Mouse (Mus musculus): Measurements from ENCODE around the gene Bach1. TPM values are rescaled to one million over a fixed set of nuclear protein-coding genes. Genes with fewer than 3 reads are reported as not detected.

The Bach1 gene
- polyA plus RNA-seq, 1 experiment from 2014 or later = 14.3 TPM

- Histone ChIP-seq H3K4me1 (ENCODE audit: control insufficient read depth, insufficient read depth, low read length) (no peaks in the 10 kb centered on the region), H3K4me3 (ENCODE audit: low read depth, low read length) (no peak overlapping the region), H3K9ac (ENCODE audit: low read depth, low read length) (no peak overlapping the region), H3K27ac (ENCODE audit: low read length) (no peak overlapping the region), H3K27me3 (ENCODE audit: control insufficient read depth, insufficient read depth, low read depth, low read length) (no peaks in the 10 kb centered on the region), H3K9me3 (replicated peaks; ENCODE audit: control insufficient read depth, low read length, poor library complexity, severe bottlenecking) (no peaks in the 10 kb centered on the region), H3K36me3 (ENCODE audit: control insufficient read depth, insufficient read depth, low read length) (peaks cover 5% of the 10 kb centered on the region), H3K4me2 (ENCODE audit: low read length) (no peak overlapping the region)
- 84% methylated on average over 4 of the region's 4 CpGs for WGBS
- no peak for ATAC-seq
These were observed 36.2 kb downstream of the Bach1 start for GRCm38 (mm10) chr16:87734868-87735381.

- H3K27me3 ChIP-seq (ENCODE audit: control insufficient read depth, insufficient read depth, low read depth, low read length) = no peaks in the 10 kb centered on the region
- H3K4me3 ChIP-seq (ENCODE audit: low read depth, low read length) = no peak overlapping the region
- H3K4me2 ChIP-seq (ENCODE audit: low read length) = no peak overlapping the region
- 86% methylated on average over 11 of the region's 11 CpGs for WGBS
- H3K9me3 ChIP-seq (replicated peaks; ENCODE audit: control insufficient read depth, low read length, poor library complexity, severe bottlenecking) = no peaks in the 10 kb centered on the region
- H3K27ac ChIP-seq (ENCODE audit: low read length) = no peak overlapping the region
- H3K36me3 ChIP-seq (ENCODE audit: control insufficient read depth, insufficient read depth, low read length) = no peaks in the 10 kb centered on the region
- H3K4me1 ChIP-seq (ENCODE audit: control insufficient read depth, insufficient read depth, low read length) = no peaks in the 10 kb centered on the region
- H3K9ac ChIP-seq (ENCODE audit: low read depth, low read length) = no peak overlapping the region
- no peak for ATAC-seq
These were observed 37.4 kb downstream of the Bach1 start for GRCm38 (mm10) chr16:87736106-87736505.

GRCm38 (mm10) chr16:87737296-87737695, 38.6 kb downstream of the Bach1 start:
- Histone ChIP-seq H3K27ac (ENCODE audit: low read length) (no peak overlapping the region), H3K27me3 (ENCODE audit: control insufficient read depth, insufficient read depth, low read depth, low read length) (no peaks in the 10 kb centered on the region), H3K9me3 (replicated peaks; ENCODE audit: control insufficient read depth, low read length, poor library complexity, severe bottlenecking) (no peaks in the 10 kb centered on the region), H3K4me3 (ENCODE audit: low read depth, low read length) (no peak overlapping the region), H3K4me2 (ENCODE audit: low read length) (no peak overlapping the region), H3K36me3 (ENCODE audit: control insufficient read depth, insufficient read depth, low read length) (no peaks in the 10 kb centered on the region), H3K4me1 (ENCODE audit: control insufficient read depth, insufficient read depth, low read length) (no peaks in the 10 kb centered on the region), H3K9ac (ENCODE audit: low read depth, low read length) (no peak overlapping the region)
- 71% methylated on average over 8 of the region's 8 CpGs for WGBS
- no peak for ATAC-seq

DNA sequence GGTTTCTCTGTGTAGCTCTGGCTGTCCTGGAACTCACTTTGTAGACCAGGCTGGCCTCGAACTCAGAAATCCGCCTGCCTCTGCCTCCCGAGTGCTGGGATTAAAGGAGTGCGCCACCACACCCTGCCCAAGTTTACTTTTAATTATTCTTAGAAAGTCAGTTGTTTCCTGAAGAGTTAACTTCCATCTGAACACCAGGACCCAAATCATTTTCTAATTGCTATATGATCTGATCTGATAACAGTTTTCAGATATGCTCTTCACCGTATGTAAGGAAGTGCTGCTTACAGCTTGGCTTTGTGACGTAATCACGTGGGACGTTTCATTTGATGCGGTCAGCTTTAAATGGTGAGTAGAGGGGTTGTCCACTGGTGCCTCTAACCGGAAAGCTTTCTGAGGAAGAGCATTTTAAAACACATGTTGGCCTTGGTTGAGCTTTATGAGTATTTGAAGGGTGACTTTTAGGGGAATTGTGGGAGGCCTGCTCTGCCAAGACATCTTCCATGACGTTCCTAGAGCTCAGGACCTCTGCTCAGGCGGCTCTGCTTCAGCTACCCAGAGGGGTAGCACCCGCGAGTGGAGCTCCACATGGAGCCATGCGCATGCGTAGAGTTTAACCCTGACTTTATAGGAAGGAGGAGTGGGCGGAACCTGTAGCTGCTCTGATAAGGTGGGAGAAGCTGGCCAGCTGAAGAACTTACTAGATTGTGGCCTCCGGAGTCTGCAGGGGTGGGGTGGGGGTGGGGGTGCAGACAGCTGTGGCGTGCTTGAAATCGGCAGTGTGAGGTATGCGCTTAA, 39.3 kb downstream of the Bach1 start:
- 91% methylated on average over 21 of the region's 21 CpGs for WGBS
- no peak overlapping the region for H3K27ac ChIP-seq (ENCODE audit: low read length)
- no peaks in the 10 kb centered on the region for H3K27me3 ChIP-seq (ENCODE audit: control insufficient read depth, insufficient read depth, low read depth, low read length)
- ATAC-seq = no peak
- H3K36me3 ChIP-seq (ENCODE audit: control insufficient read depth, insufficient read depth, low read length) = no peaks in the 10 kb centered on the region
- no peaks in the 10 kb centered on the region for H3K4me1 ChIP-seq (ENCODE audit: control insufficient read depth, insufficient read depth, low read length)
- H3K9me3 ChIP-seq (replicated peaks; ENCODE audit: control insufficient read depth, low read length, poor library complexity, severe bottlenecking) = no peaks in the 10 kb centered on the region
- H3K4me3 ChIP-seq (ENCODE audit: low read depth, low read length) = no peak overlapping the region
- no peak overlapping the region for H3K4me2 ChIP-seq (ENCODE audit: low read length)
- no peak overlapping the region for H3K9ac ChIP-seq (ENCODE audit: low read depth, low read length)

GRCm38 (mm10) chr16:87741034-87741715, 42.4 kb downstream of the Bach1 start:
- Histone ChIP-seq H3K4me3 (ENCODE audit: low read depth, low read length) (no peak overlapping the region), H3K9ac (ENCODE audit: low read depth, low read length) (no peak overlapping the region), H3K4me1 (ENCODE audit: control insufficient read depth, insufficient read depth, low read length) (no peaks in the 10 kb centered on the region), H3K27me3 (ENCODE audit: control insufficient read depth, insufficient read depth, low read depth, low read length) (no peaks in the 10 kb centered on the region), H3K9me3 (replicated peaks; ENCODE audit: control insufficient read depth, low read length, poor library complexity, severe bottlenecking) (no peaks in the 10 kb centered on the region), H3K4me2 (ENCODE audit: low read length) (no peak overlapping the region), H3K36me3 (ENCODE audit: control insufficient read depth, insufficient read depth, low read length) (no peaks in the 10 kb centered on the region), H3K27ac (ENCODE audit: low read length) (no peak overlapping the region)
- no peak for ATAC-seq
- 90% methylated on average over 9 of the region's 9 CpGs for WGBS

DNA sequence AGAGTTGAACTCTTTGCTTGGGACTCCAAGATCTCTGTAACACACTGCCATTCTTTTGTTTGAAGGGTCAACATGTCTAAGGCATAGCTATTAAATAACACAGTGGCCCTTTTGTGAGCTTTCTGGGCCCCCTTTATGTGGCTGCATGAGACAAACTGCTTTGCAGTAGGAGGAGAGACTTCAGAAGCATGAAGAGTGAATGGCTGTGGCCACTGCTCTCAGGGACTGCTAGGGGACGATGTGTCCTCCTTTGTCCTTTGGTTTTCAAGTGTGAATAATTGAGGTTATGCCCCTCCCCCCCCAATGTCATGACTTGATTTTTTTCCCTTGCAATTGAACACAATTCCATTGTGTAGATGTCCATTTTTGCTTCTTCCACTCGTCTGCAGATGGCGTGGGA, 44.9 kb downstream of the Bach1 start:
- no peak overlapping the region for H3K9ac ChIP-seq (ENCODE audit: low read depth, low read length)
- no peak overlapping the region for H3K27ac ChIP-seq (ENCODE audit: low read length)
- no peaks in the 10 kb centered on the region; the same call in 1 of the 2 replicates for H3K9me3 ChIP-seq (replicated peaks; ENCODE audit: control insufficient read depth, low read length, poor library complexity, severe bottlenecking)
- no peak for ATAC-seq
- H3K4me3 ChIP-seq (ENCODE audit: low read depth, low read length) = no peak overlapping the region
- no peaks in the 10 kb centered on the region for H3K27me3 ChIP-seq (ENCODE audit: control insufficient read depth, insufficient read depth, low read depth, low read length)
- no peak overlapping the region for H3K4me2 ChIP-seq (ENCODE audit: low read length)
- H3K36me3 ChIP-seq (ENCODE audit: control insufficient read depth, insufficient read depth, low read length) = no peaks in the 10 kb centered on the region
- 39% methylated on average over 3 of the region's 3 CpGs for WGBS
- no peaks in the 10 kb centered on the region for H3K4me1 ChIP-seq (ENCODE audit: control insufficient read depth, insufficient read depth, low read length)

GRCm38 (mm10) chr16:87744338-87744737, 45.6 kb downstream of the Bach1 start:
- H3K9me3 ChIP-seq (replicated peaks; ENCODE audit: control insufficient read depth, low read length, poor library complexity, severe bottlenecking) = no peaks in the 10 kb centered on the region; the same call in 1 of the 2 replicates
- WGBS = 84% methylated on average over 2 of the region's 2 CpGs
- H3K27me3 ChIP-seq (ENCODE audit: control insufficient read depth, insufficient read depth, low read depth, low read length) = no peaks in the 10 kb centered on the region
- no peak for ATAC-seq
- no peaks in the 10 kb centered on the region for H3K36me3 ChIP-seq (ENCODE audit: control insufficient read depth, insufficient read depth, low read length)
- H3K9ac ChIP-seq (ENCODE audit: low read depth, low read length) = no peak overlapping the region
- H3K4me3 ChIP-seq (ENCODE audit: low read depth, low read length) = no peak overlapping the region
- no peaks in the 10 kb centered on the region for H3K4me1 ChIP-seq (ENCODE audit: control insufficient read depth, insufficient read depth, low read length)
- no peak overlapping the region for H3K4me2 ChIP-seq (ENCODE audit: low read length)
- no peak overlapping the region for H3K27ac ChIP-seq (ENCODE audit: low read length)

GRCm38 (mm10) chr16:87745192-87745945, 46.6 kb downstream of the Bach1 start:
- no peak overlapping the region for H3K27ac ChIP-seq (ENCODE audit: low read length)
- no peaks in the 10 kb centered on the region; the same call in 1 of the 2 replicates for H3K9me3 ChIP-seq (replicated peaks; ENCODE audit: control insufficient read depth, low read length, poor library complexity, severe bottlenecking)
- 77% methylated on average over 8 of the region's 8 CpGs for WGBS
- H3K4me1 ChIP-seq (ENCODE audit: control insufficient read depth, insufficient read depth, low read length) = no peaks in the 10 kb centered on the region
- H3K4me3 ChIP-seq (ENCODE audit: low read depth, low read length) = no peak overlapping the region
- H3K27me3 ChIP-seq (ENCODE audit: control insufficient read depth, insufficient read depth, low read depth, low read length) = no peaks in the 10 kb centered on the region
- H3K36me3 ChIP-seq (ENCODE audit: control insufficient read depth, insufficient read depth, low read length) = no peaks in the 10 kb centered on the region
- H3K4me2 ChIP-seq (ENCODE audit: low read length) = no peak overlapping the region
- peak; percentile 85 for ATAC-seq
- no peak overlapping the region for H3K9ac ChIP-seq (ENCODE audit: low read depth, low read length)
